ENCODE assay signal across 14 mouse cellular contexts in the genomic region with DNA sequence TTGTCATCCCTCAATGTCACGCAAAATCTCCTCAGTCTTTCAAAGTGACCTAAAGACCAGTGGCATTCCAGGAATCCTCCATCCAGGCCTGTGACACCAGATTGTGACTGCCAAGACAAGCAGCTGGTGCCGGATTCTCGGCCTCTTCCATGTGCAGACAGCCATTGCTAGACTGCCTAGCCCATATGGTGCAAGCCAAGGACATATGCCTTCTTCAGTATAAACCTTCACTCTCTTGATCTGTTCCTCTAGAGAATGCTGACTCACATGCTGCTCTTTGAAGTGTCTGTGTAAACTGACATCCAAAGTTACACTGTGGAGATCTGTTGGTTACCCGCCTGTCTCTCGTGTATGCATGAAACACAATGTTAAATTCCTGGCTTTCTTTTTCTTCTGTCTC.
DNase-seq lines count a peak whose midpoint lies in the region; ATAC-seq and TF ChIP-seq lines count a peak whose summit lies in the region.
"Had no signal": no experiment of that assay in that cellular context is flagged by ENCODE, and none has a peak within 500 bp of the region (broad histone marks: within the 10 kb centered on the region; RNA-seq: fewer than 3 reads in every experiment).

No protein-coding gene starts in this region.

- no peak for TF ChIP-seq CTCF in forebrain, postnatal 0 days (IDR thresholded peaks at IDR 0.05; ENCODE audit: low read depth)
- TF ChIP-seq CTCF in layer of hippocampus, adult 2 months (conservative IDR thresholded peaks at IDR 0.05), result no peak

- H3K36me3 ChIP-seq in forebrain, postnatal 0 days (ENCODE audit: insufficient read depth), result no peaks in the 10 kb centered on the region
- H3K36me3 ChIP-seq in forebrain, embryonic 13.5 days (ENCODE audit: poor library complexity, severe bottlenecking), result no peaks in the 10 kb centered on the region
- no peaks in the 10 kb centered on the region for H3K36me3 ChIP-seq in kidney, embryonic 14.5 days (ENCODE audit: control insufficient read depth, insufficient read depth, low read length)
- H3K36me3 ChIP-seq: embryonic facial prominence, embryonic 12.5 days; stomach, embryonic 15.5 days had no signal

- no peak overlapping the region for H3K4me3 ChIP-seq in forebrain, postnatal 0 days (ENCODE audit: low read depth, low read length)
- no peak overlapping the region for H3K4me3 ChIP-seq in forebrain, embryonic 13.5 days
- no peak overlapping the region for H3K4me3 ChIP-seq in layer of hippocampus, adult 2 months
- no peak overlapping the region for H3K4me3 ChIP-seq in kidney, embryonic 14.5 days (ENCODE audit: low read length)
- H3K4me3 ChIP-seq: embryonic facial prominence, embryonic 12.5 days; stomach, embryonic 15.5 days had no signal

- H3K9ac ChIP-seq in forebrain, postnatal 0 days, result no peak overlapping the region
- H3K9ac ChIP-seq in forebrain, embryonic 13.5 days, result no peak overlapping the region
- no peak overlapping the region for H3K9ac ChIP-seq in kidney, embryonic 14.5 days (ENCODE audit: low read depth, low read length)
- H3K9ac ChIP-seq: embryonic facial prominence, embryonic 12.5 days; stomach, embryonic 15.5 days had no signal

- DNase-seq in forebrain, postnatal 0 days, result peak; percentile 60
- peak; percentile 3 for DNase-seq in cerebellum, adult 8-10 months
- DNase-seq in layer of hippocampus, adult 2 months (ENCODE audit: low spot score in 2 of 2), result peak; percentile 55 to 68
- DNase-seq in left cerebral cortex, postnatal 36 days (ENCODE audit: low spot score in 2 of 2), result peak; percentile 27 to 45
- DNase-seq in natural killer cell, adult 2 months (ENCODE audit: low spot score in 2 of 2), result no peak
- no peak for DNase-seq in urinary bladder, postnatal 25 days (ENCODE audit: low spot score)
- DNase-seq: gastrocnemius, postnatal 10 days; kidney, adult 18-20 months had no signal

- ATAC-seq in forebrain, postnatal 0 days, result peak; percentile 91
- ATAC-seq in forebrain, embryonic 13.5 days, result no peak
- no peak for ATAC-seq in kidney, embryonic 14.5 days (ENCODE audit: low FRiP score, low TSS enrichment)
- ATAC-seq: midbrain, embryonic 16.5 days; Patski had no signal

- no peaks in the 10 kb centered on the region for H3K4me1 ChIP-seq in forebrain, postnatal 0 days (ENCODE audit: insufficient read depth)
- no peaks in the 10 kb centered on the region for H3K4me1 ChIP-seq in forebrain, embryonic 13.5 days
- H3K4me1 ChIP-seq in kidney, embryonic 14.5 days (ENCODE audit: control insufficient read depth, insufficient read depth, low read length), result no peaks in the 10 kb centered on the region
- H3K4me1 ChIP-seq: embryonic facial prominence, embryonic 12.5 days; stomach, embryonic 15.5 days had no signal

- no peaks in the 10 kb centered on the region for H3K9me3 ChIP-seq in forebrain, postnatal 0 days (ENCODE audit: low read length)
- H3K9me3 ChIP-seq in forebrain, embryonic 13.5 days (replicated peaks), result no peaks in the 10 kb centered on the region
- H3K9me3 ChIP-seq in kidney, embryonic 14.5 days (ENCODE audit: control insufficient read depth, low read length), result no peaks in the 10 kb centered on the region
- H3K9me3 ChIP-seq: embryonic facial prominence, embryonic 12.5 days; stomach, embryonic 15.5 days had no signal

- intact Hi-C loops in left cerebral cortex, postnatal 36 days (cut with DNase I), result no loop called here

- H3K4me2 ChIP-seq in forebrain, postnatal 0 days (ENCODE audit: low read depth), result no peak overlapping the region
- no peak overlapping the region for H3K4me2 ChIP-seq in forebrain, embryonic 13.5 days
- H3K4me2 ChIP-seq in kidney, embryonic 14.5 days (replicated peaks; ENCODE audit: low read depth, low read length), result no peak overlapping the region
- H3K4me2 ChIP-seq: embryonic facial prominence, embryonic 12.5 days; stomach, embryonic 15.5 days had no signal

- H3K27me3 ChIP-seq in forebrain, postnatal 0 days (ENCODE audit: insufficient read depth, low read length), result no peaks in the 10 kb centered on the region
- H3K27me3 ChIP-seq in forebrain, embryonic 13.5 days, result no peaks in the 10 kb centered on the region
- no peaks in the 10 kb centered on the region for H3K27me3 ChIP-seq in kidney, embryonic 14.5 days (ENCODE audit: control insufficient read depth, insufficient read depth, low read length)
- H3K27me3 ChIP-seq: embryonic facial prominence, embryonic 12.5 days; Patski; stomach, embryonic 15.5 days had no signal

- no peak overlapping the region for H3K27ac ChIP-seq in forebrain, postnatal 0 days (ENCODE audit: low read depth, low read length)
- H3K27ac ChIP-seq in forebrain, embryonic 13.5 days, result no peak overlapping the region
- H3K27ac ChIP-seq in layer of hippocampus, adult 2 months, result no peak overlapping the region
- no peak overlapping the region for H3K27ac ChIP-seq in kidney, embryonic 14.5 days (ENCODE audit: low read depth, low read length)
- H3K27ac ChIP-seq: embryonic facial prominence, embryonic 12.5 days; stomach, embryonic 15.5 days had no signal

- 70% methylated on average over 5 of the region's 5 CpGs for WGBS in forebrain, postnatal 0 days
- WGBS in forebrain, embryonic 13.5 days, result 81% methylated on average over 5 of the region's 5 CpGs
- 84% methylated on average over 5 of the region's 5 CpGs for WGBS in kidney, embryonic 14.5 days

Comparison
In these comparisons a context has a peak if more than half of its experiments do, and no peak if none do; other contexts are left out.
1. DNase-seq: peak in forebrain, postnatal 0 days (single experiment), cerebellum, adult 8-10 months (single experiment), layer of hippocampus, adult 2 months (2 of 2) and left cerebral cortex, postnatal 36 days (2 of 2); none in natural killer cell, adult 2 months (0 of 2) and urinary bladder, postnatal 25 days (single experiment).